Mouse (Mus musculus): ENCODE measurements at regions not wholly inside any gene's neighbourhood (a gene's known extent, or its start where the extent isn't known, plus 50 kb on each side); places are given as distances from the start of the nearest gene placed in this dataset.

DNA sequence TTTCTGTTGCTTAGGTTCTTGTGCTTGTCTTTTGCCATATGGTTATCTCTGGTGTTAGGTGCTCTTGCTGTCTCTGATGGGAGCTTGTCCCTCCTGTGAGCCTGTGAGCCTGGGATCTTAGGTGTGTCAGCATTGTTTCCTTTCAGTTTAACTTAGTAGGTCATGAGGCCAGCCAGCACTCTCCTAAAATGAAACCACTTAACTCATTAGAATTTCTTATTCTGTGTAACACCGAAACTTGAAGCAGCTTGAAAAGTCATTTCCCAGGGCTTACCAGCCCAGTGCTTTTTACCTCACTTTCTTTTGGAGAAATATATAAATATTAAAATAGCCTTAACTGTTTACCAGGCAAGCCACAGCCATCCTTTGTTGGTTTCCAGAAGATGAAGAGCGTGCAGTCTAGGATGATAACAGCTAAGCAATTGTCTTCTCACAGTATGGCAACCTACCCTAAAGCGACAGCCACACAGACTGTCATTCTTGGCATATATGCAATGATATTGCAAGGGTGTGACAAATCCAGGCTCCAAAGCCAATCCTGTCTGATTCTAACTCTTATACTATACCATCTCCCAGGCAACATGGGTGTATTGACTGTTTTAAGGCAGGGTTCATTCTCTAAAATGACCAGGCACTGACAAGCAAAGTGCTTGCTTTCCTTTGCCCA, 146.2 kb upstream of the Map3k7 start:
- H3K36me3 ChIP-seq (ENCODE audit: control insufficient read depth in 1 of 2, insufficient read depth in 2 of 2, low read length in 2 of 2), result no peaks in the 10 kb centered on the region

DNA sequence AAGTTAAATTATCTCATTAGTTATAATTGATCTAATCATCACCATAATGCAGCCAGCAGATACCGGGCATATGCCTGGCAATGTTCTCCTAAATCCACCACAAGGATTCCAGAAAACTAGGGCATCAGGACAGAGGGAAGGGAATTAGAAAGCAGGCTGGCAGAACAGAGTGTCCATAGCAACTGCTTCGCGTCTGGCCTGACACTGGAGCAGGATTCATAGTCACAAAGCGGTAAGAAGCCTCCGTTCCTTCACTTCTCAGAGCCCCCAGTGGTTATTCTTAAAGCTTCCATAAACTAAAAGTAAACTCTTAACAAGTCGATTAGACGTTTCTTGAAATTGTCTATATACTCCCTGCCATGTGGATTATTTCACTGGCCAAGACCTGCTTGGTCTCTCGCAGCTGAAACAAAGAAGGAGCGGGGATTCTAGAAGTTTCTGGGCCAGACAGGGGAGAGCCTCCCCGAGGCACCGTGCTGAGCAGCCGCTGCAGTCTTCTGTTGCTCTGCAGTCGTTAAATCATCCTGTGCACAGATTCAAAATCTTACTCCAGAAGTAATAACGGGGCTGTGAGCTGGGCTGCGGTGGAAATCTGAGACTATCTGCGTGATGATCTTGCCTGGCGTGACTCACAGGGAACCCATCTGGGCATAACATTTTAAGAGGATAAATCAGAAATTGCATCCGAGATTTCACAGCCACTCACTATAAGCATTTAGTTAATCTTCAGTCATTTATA, 144.2 kb upstream of the Map3k7 start:
- DNase-seq (ENCODE audit: low read depth, low spot score), result no peak
- no peak overlapping the region for H3K9ac ChIP-seq (ENCODE audit: control insufficient read depth, low read depth, low read length, poor library complexity, severe bottlenecking)
- no peak for TF ChIP-seq JUND (IDR thresholded peaks at IDR 0.05; ENCODE audit: low read depth, low read length)
- no peak for TF ChIP-seq ZC3H11A (IDR thresholded peaks at IDR 0.05; ENCODE audit: low read depth, low read length)
- no peak for TF ChIP-seq MAFK (IDR thresholded peaks at IDR 0.05; ENCODE audit: borderline replicate concordance, low read depth, low read length)
- no peak for TF ChIP-seq RCOR1 (IDR thresholded peaks at IDR 0.05; ENCODE audit: low read depth, low read length)
- no peak for TF ChIP-seq TAL1 (IDR thresholded peaks at IDR 0.05; ENCODE audit: low read length)
- TF ChIP-seq MEF2A (IDR thresholded peaks at IDR 0.05; ENCODE audit: extremely low read depth, insufficient replicate concordance, low read depth, low read length, poor library complexity, severe bottlenecking), result no peak
- TF ChIP-seq POLR2A (IDR thresholded peaks at IDR 0.05; ENCODE audit: control insufficient read depth in 1 of 2, insufficient read depth in 1 of 2, low read depth in 1 of 2, low read length in 2 of 2, poor library complexity in 1 of 2), result no peak
- no peak for TF ChIP-seq E2F4 (IDR thresholded peaks at IDR 0.05; ENCODE audit: borderline replicate concordance, low read depth, low read length)
- TF ChIP-seq SMC3 (IDR thresholded peaks at IDR 0.05; ENCODE audit: low read depth, low read length), result no peak
- no peak for TF ChIP-seq CHD2 (IDR thresholded peaks at IDR 0.05; ENCODE audit: low read length)
- no peak for TF ChIP-seq GABPA (IDR thresholded peaks at IDR 0.05; ENCODE audit: low read depth, low read length)
- TF ChIP-seq SIN3A (IDR thresholded peaks at IDR 0.05; ENCODE audit: low read length), result no peak
- no peak for TF ChIP-seq USF1 (IDR thresholded peaks at IDR 0.05; ENCODE audit: low read depth, low read length)
- TF ChIP-seq TCF12 (IDR thresholded peaks at IDR 0.05; ENCODE audit: low read depth, low read length), result no peak
- TF ChIP-seq ETS1 (IDR thresholded peaks at IDR 0.05; ENCODE audit: low read depth, low read length), result no peak
- no peak for TF ChIP-seq NELFE (IDR thresholded peaks at IDR 0.05; ENCODE audit: low read depth, low read length)
- no peak for TF ChIP-seq CTCF (IDR thresholded peaks at IDR 0.05 in 2 of 3, conservative IDR thresholded peaks at IDR 0.05 in 1 of 3; ENCODE audit: control insufficient read depth in 1 of 3, insufficient read depth in 1 of 3, low read depth in 2 of 3, low read length in 3 of 3, poor library complexity in 1 of 3, severe bottlenecking in 1 of 3)
- H3K27me3 ChIP-seq (ENCODE audit: control insufficient read depth in 1 of 2, insufficient read depth in 2 of 2, low read length in 2 of 2), result no peaks in the 10 kb centered on the region
- H3K9me3 ChIP-seq (replicated peaks; ENCODE audit: insufficient read depth, low read length), result no peaks in the 10 kb centered on the region
- H3K36me3 ChIP-seq (ENCODE audit: control insufficient read depth in 1 of 2, insufficient read depth in 2 of 2, low read length in 2 of 2), result no peaks in the 10 kb centered on the region
- no peaks in the 10 kb centered on the region for H3K4me1 ChIP-seq (ENCODE audit: control insufficient read depth in 1 of 2, insufficient read depth in 2 of 2, low read length in 2 of 2)
- no peaks in the 10 kb centered on the region for H3K79me2 ChIP-seq (ENCODE audit: control insufficient read depth, insufficient read depth, low read length, poor library complexity)
- H3K27ac ChIP-seq (ENCODE audit: control insufficient read depth, low read depth, low read length), result no peak overlapping the region
- no peak overlapping the region for H3K4me3 ChIP-seq (ENCODE audit: control insufficient read depth in 1 of 2, insufficient read depth in 1 of 2, low read depth in 2 of 2, low read length in 2 of 2)

More for the DNA sequence above, 146.2 kb upstream of the Map3k7 start:
- H3K4me1 ChIP-seq (ENCODE audit: control insufficient read depth in 1 of 2, insufficient read depth in 2 of 2, low read length in 2 of 2), result no peaks in the 10 kb centered on the region
- no peak overlapping the region for H3K4me3 ChIP-seq (ENCODE audit: control insufficient read depth in 1 of 2, insufficient read depth in 1 of 2, low read depth in 2 of 2, low read length in 2 of 2)
- TF ChIP-seq CTCF (IDR thresholded peaks at IDR 0.05 in 2 of 3, conservative IDR thresholded peaks at IDR 0.05 in 1 of 3; ENCODE audit: control insufficient read depth in 1 of 3, insufficient read depth in 1 of 3, low read depth in 2 of 3, low read length in 3 of 3, poor library complexity in 1 of 3, severe bottlenecking in 1 of 3) (no peak), RCOR1 (IDR thresholded peaks at IDR 0.05; ENCODE audit: low read depth, low read length) (no peak), ZNF384 (IDR thresholded peaks at IDR 0.05; ENCODE audit: low read depth, low read length) (no peak), ELF1 (IDR thresholded peaks at IDR 0.05; ENCODE audit: low read depth, low read length) (no peak), USF1 (IDR thresholded peaks at IDR 0.05; ENCODE audit: low read depth, low read length) (no peak), E2F4 (IDR thresholded peaks at IDR 0.05; ENCODE audit: borderline replicate concordance, low read depth, low read length) (no peak), CHD1 (IDR thresholded peaks at IDR 0.05; ENCODE audit: low read depth, low read length) (no peak), MXI1 (IDR thresholded peaks at IDR 0.05; ENCODE audit: low read depth, low read length) (no peak), HCFC1 (IDR thresholded peaks at IDR 0.05; ENCODE audit: low read depth, low read length) (no peak), MEF2A (IDR thresholded peaks at IDR 0.05; ENCODE audit: extremely low read depth, insufficient replicate concordance, low read depth, low read length, poor library complexity, severe bottlenecking) (no peak), ZMIZ1 (IDR thresholded peaks at IDR 0.05; ENCODE audit: low read depth, low read length) (no peak), TBP (IDR thresholded peaks at IDR 0.05; ENCODE audit: low read depth, low read length) (no peak), UBTF (IDR thresholded peaks at IDR 0.05; ENCODE audit: borderline replicate concordance, insufficient read depth, low read depth, low read length) (no peak), NELFE (IDR thresholded peaks at IDR 0.05; ENCODE audit: low read depth, low read length) (no peak), MYB (IDR thresholded peaks at IDR 0.05; ENCODE audit: low read depth, low read length) (no peak), NRF1 (IDR thresholded peaks at IDR 0.05; ENCODE audit: insufficient read depth, low read depth, low read length, poor library complexity, severe bottlenecking) (no peak), USF2 (IDR thresholded peaks at IDR 0.05; ENCODE audit: borderline replicate concordance in 1 of 2, insufficient read depth in 1 of 2, low read depth in 1 of 2, low read length in 2 of 2) (no peak), MAFK (IDR thresholded peaks at IDR 0.05; ENCODE audit: borderline replicate concordance, low read depth, low read length) (no peak)
- H3K79me2 ChIP-seq (ENCODE audit: control insufficient read depth, insufficient read depth, low read length, poor library complexity), result no peaks in the 10 kb centered on the region
- H3K9me3 ChIP-seq (replicated peaks; ENCODE audit: insufficient read depth, low read length), result no peaks in the 10 kb centered on the region
- no peak overlapping the region for H3K9ac ChIP-seq (ENCODE audit: control insufficient read depth, low read depth, low read length, poor library complexity, severe bottlenecking)
- no peak overlapping the region for H3K27ac ChIP-seq (ENCODE audit: control insufficient read depth, low read depth, low read length)
- DNase-seq (ENCODE audit: low read depth, low spot score), result no peak
- H3K27me3 ChIP-seq (ENCODE audit: control insufficient read depth in 1 of 2, insufficient read depth in 2 of 2, low read length in 2 of 2), result no peaks in the 10 kb centered on the region

Data from MEL (cell line).